Mouse (Mus musculus): ENCODE results near the gene Ttpal. TPM values are rescaled to one million over a fixed set of nuclear protein-coding genes. Genes with fewer than 3 reads are reported as not detected.
A peak's percentile ranks its signal among the peaks of the same experiment; 100 is the strongest.

Ttpal gene
- polyA plus RNA-seq (2015; fragmentation: Nextera tagmentation; extraction: Ambion mirVana) = 37.5 and 39.1 TPM in 2 replicates

DNA sequence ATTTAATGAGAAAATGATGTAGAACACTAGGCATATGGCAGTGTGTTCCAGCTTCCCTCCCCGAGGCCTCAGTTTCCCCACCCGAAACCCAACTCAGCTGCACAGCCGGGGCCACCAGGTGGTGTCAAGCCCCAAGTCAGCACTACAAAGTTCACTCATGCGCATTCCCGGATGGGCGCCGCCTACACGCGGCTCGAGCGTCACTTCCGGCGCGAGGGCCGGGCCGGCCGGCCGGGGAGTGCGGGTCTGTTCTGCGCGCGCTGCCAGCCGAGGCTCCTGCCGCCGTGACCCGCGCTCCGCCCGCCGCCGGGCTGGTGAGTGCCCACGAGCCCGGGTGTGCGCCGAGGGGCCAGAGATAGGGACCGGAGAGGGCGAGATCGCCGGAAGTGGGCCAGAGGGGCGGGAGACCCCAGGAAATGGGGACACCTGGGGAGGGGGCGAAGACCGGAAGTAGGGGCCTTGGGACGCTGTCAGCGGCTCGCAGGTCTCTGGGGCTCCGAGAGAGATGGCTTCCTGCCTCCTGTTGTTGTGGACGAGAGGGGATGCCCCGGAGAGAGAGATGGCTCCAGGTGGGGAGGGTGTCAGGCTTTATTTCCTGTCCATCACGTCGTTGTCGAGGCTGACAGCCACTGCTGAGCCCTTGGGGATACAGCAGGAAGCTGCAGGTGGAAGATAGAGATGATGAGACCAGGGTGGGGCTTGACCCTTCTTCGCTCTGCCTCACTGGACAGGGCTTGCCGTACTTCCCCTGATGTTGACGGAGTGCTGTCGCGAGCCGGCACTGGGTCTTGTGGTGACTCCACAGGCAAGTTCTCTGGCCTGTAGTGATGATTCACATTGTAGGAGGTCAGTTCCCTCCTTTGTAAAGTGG, at the start of gene Ttpal:
TSS of gene Ttpal (plus strand) at position 214 of the 871 bp plus-strand sequence.
- peak within 1 kb of the TSS; percentile 94 for H3K4me3 ChIP-seq (replicated peaks)
- H3K9ac ChIP-seq (replicated peaks) = peak within 1 kb of the TSS; percentile 97
- peak within 1 kb of the TSS; percentile 97 for H3K27ac ChIP-seq (replicated peaks)
- WGBS = 2% methylated on average over 56 of the region's 57 CpGs
- H3K4me1 ChIP-seq = peaks cover 26% of the 10 kb centered on the region
- H3K36me3 ChIP-seq = peaks cover 3% of the 10 kb centered on the region; the same call in 1 of the 2 replicates
- H3K9me3 ChIP-seq (replicated peaks) = no peaks in the 10 kb centered on the region
- H3K27me3 ChIP-seq (replicated peaks) = no peaks in the 10 kb centered on the region
- H3K4me2 ChIP-seq = peak within 1 kb of the TSS; percentile 87
- ATAC-seq (ENCODE audit: low FRiP score) = peak; percentile 93

GRCm38 (mm10) chr2:163552518-163552929, 49.6 kb upstream of the Ttpal start:
- Histone ChIP-seq H3K4me1 (peaks cover 5% of the 10 kb centered on the region), H3K36me3 (no peaks in the 10 kb centered on the region), H3K9ac (replicated peaks) (no peak overlapping the region), H3K4me3 (replicated peaks) (no peak overlapping the region), H3K9me3 (replicated peaks) (no peaks in the 10 kb centered on the region), H3K27me3 (replicated peaks) (no peaks in the 10 kb centered on the region), H3K27ac (replicated peaks) (no peak overlapping the region), H3K4me2 (no peak overlapping the region)
- 58% methylated on average over 8 of the region's 8 CpGs for WGBS
- ATAC-seq (ENCODE audit: low FRiP score) = no peak

- WGBS = 70% methylated on average over 4 of the region's 4 CpGs
- H3K4me1 ChIP-seq = peaks cover 5% of the 10 kb centered on the region
- H3K4me3 ChIP-seq (replicated peaks) = no peak overlapping the region
- no peaks in the 10 kb centered on the region for H3K27me3 ChIP-seq (replicated peaks)
- H3K27ac ChIP-seq (replicated peaks) = no peak overlapping the region
- no peak overlapping the region for H3K4me2 ChIP-seq
- no peak for ATAC-seq (ENCODE audit: low FRiP score)
- no peaks in the 10 kb centered on the region for H3K9me3 ChIP-seq (replicated peaks)
- H3K9ac ChIP-seq (replicated peaks) = no peak overlapping the region
- no peaks in the 10 kb centered on the region for H3K36me3 ChIP-seq
Observed at GRCm38 (mm10) chr2:163554425-163554982, 47.6 kb upstream of the Ttpal start.

DNA sequence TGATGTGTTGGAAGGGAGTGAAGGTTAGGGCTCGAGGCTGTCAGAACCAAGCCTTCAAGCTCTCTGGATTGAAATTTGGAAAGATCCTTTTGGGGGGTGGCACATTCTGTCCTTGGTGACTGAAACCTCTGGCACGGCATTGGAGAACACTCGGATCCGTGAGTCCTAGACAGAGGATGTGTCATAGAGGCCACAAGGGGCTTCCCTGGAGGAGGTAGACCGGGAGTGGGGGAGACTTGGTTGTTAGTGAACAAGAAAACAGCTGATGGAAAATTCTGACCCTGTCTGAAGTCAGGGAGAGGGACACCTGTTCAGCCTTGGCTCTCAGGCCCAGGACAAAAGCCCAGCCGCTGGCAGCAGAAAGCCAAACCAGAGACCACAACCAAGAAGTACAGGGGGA, 47.1 kb upstream of the Ttpal start:
- no peaks in the 10 kb centered on the region for H3K36me3 ChIP-seq
- WGBS = 80% methylated on average over 6 of the region's 6 CpGs
- no peak overlapping the region for H3K4me3 ChIP-seq (replicated peaks)
- no peak overlapping the region for H3K27ac ChIP-seq (replicated peaks)
- ATAC-seq (ENCODE audit: low FRiP score) = no peak
- no peak overlapping the region for H3K9ac ChIP-seq (replicated peaks)
- H3K4me2 ChIP-seq = no peak overlapping the region
- H3K4me1 ChIP-seq = peaks cover 1% of the 10 kb centered on the region
- H3K9me3 ChIP-seq (replicated peaks) = no peaks in the 10 kb centered on the region
- H3K27me3 ChIP-seq (replicated peaks) = no peaks in the 10 kb centered on the region

DNA sequence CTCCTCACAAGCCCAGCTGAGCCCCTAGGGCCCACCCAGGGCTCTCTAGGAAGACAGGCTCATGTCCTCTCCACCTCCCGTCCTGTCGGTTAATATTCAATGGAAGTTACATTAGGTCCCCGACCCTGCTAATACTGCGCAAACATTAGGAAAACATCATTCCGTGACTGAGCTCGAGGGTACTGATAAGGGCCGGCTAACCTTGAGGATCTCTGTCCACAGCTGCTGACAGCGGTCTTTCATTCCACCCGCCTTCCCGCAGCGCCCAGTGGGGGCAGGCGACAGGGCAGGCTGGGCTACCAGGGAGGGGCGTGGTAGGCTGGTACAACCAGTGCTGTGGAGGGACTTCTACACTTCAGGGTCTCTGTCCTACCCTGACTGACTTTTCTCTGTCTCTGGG, 46.7 kb upstream of the Ttpal start:
- no peaks in the 10 kb centered on the region for H3K27me3 ChIP-seq (replicated peaks)
- 82% methylated on average over 13 of the region's 13 CpGs for WGBS
- ATAC-seq (ENCODE audit: low FRiP score) = no peak
- H3K9me3 ChIP-seq (replicated peaks) = no peaks in the 10 kb centered on the region
- H3K4me1 ChIP-seq = peaks cover under 1% of the 10 kb centered on the region
- H3K4me3 ChIP-seq (replicated peaks) = no peak overlapping the region
- H3K4me2 ChIP-seq = no peak overlapping the region
- H3K27ac ChIP-seq (replicated peaks) = no peak overlapping the region
- H3K9ac ChIP-seq (replicated peaks) = no peak overlapping the region
- H3K36me3 ChIP-seq = no peaks in the 10 kb centered on the region

GRCm38 (mm10) chr2:163558548-163558947, 43.6 kb upstream of the Ttpal start:
- H3K27me3 ChIP-seq (replicated peaks) = no peaks in the 10 kb centered on the region
- 80% methylated on average over 1 of the region's 1 CpGs for WGBS
- H3K36me3 ChIP-seq = no peaks in the 10 kb centered on the region
- H3K9me3 ChIP-seq (replicated peaks) = no peaks in the 10 kb centered on the region
- H3K4me1 ChIP-seq = peaks cover 16% of the 10 kb centered on the region
- H3K4me3 ChIP-seq (replicated peaks) = no peak overlapping the region
- no peak for ATAC-seq (ENCODE audit: low FRiP score)
- no peak overlapping the region for H3K4me2 ChIP-seq
- H3K27ac ChIP-seq (replicated peaks) = no peak overlapping the region
- no peak overlapping the region for H3K9ac ChIP-seq (replicated peaks)

- Histone ChIP-seq H3K4me3 (replicated peaks) (no peak overlapping the region), H3K4me2 (no peak overlapping the region), H3K36me3 (no peaks in the 10 kb centered on the region), H3K27me3 (replicated peaks) (no peaks in the 10 kb centered on the region), H3K27ac (replicated peaks) (no peak overlapping the region), H3K4me1 (peaks cover 16% of the 10 kb centered on the region), H3K9me3 (replicated peaks) (no peaks in the 10 kb centered on the region), H3K9ac (replicated peaks) (no peak overlapping the region)
- 89% methylated on average over 5 of the region's 5 CpGs for WGBS
- no peak for ATAC-seq (ENCODE audit: low FRiP score)
Observed at GRCm38 (mm10) chr2:163559236-163559635, 42.9 kb upstream of the Ttpal start.

- Histone ChIP-seq H3K9me3 (replicated peaks) (no peaks in the 10 kb centered on the region), H3K4me2 (no peak overlapping the region), H3K9ac (replicated peaks) (no peak overlapping the region), H3K27me3 (replicated peaks) (no peaks in the 10 kb centered on the region), H3K4me1 (peaks cover 16% of the 10 kb centered on the region), H3K36me3 (no peaks in the 10 kb centered on the region), H3K4me3 (replicated peaks) (no peak overlapping the region), H3K27ac (replicated peaks) (no peak overlapping the region)
- no peak for ATAC-seq (ENCODE audit: low FRiP score)
- WGBS = 79% methylated on average over 3 of the region's 3 CpGs
Observed at GRCm38 (mm10) chr2:163560247-163560646, 41.9 kb upstream of the Ttpal start.

DNA sequence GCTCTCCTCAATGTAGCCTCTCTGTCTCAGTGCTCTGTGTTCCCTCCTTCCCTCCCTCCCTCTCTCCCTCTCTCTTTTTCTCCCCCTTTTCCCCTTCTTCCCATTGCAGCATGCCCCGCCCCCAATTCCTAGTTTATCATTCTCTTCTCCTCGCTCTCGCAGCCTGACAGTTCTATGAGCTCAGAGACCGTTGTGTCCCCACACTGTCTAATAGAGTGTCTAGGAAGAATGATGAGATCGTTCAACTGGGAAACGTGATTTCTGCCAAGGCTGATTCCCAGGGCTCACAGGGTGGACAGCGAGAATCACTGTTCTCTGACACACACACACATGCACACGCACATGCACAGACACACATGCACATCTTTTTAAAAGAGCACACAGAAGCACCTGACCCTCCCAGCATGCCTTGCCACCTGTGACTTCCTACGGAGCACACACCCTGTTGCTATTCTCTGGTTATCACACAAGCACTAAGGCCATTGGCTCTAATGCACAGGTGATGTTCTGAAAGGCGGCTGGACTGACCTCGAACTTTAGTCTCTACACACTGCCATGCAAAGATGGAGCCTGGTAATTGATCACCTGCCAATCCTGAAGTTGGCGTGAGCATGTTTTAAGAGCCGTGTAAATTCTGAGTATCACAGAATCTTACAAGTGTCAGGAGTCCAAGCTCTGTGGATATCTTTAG, 40.7 kb upstream of the Ttpal start:
- no peaks in the 10 kb centered on the region for H3K36me3 ChIP-seq
- H3K9ac ChIP-seq (replicated peaks) = no peak overlapping the region
- WGBS = 47% methylated on average over 13 of the region's 13 CpGs
- H3K4me2 ChIP-seq = peak overlapping the region; percentile 15; the same call in 1 of the 2 replicates
- no peak overlapping the region for H3K4me3 ChIP-seq (replicated peaks)
- ATAC-seq (ENCODE audit: low FRiP score) = peak; percentile 81
- H3K27me3 ChIP-seq (replicated peaks) = no peaks in the 10 kb centered on the region
- peaks cover 16% of the 10 kb centered on the region for H3K4me1 ChIP-seq
- no peaks in the 10 kb centered on the region for H3K9me3 ChIP-seq (replicated peaks)
- peak overlapping the region; percentile 62 for H3K27ac ChIP-seq (replicated peaks)

DNA sequence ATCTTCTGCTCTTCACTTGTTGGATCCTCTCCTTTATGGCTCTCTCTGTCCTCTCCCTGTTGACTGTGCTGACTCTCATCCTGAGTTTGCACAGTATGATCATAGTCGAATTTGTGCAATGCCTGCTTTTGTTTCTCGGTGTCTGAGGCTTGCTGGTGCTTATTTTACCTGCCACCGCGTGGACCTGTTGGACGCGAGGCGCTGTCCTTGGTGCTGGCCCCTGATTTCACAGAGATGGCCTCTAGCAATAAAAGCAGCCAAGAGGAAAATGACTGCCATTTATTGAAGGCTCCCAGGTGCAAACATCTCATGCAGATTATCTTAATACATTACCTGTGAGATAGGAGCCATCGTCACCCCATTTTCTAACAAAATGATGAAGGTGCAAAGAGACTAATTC, 37.5 kb upstream of the Ttpal start:
- Histone ChIP-seq H3K4me1 (peaks cover 16% of the 10 kb centered on the region), H3K27ac (replicated peaks) (no peak overlapping the region), H3K9me3 (replicated peaks) (no peaks in the 10 kb centered on the region), H3K4me3 (replicated peaks) (no peak overlapping the region), H3K4me2 (no peak overlapping the region), H3K9ac (replicated peaks) (no peak overlapping the region), H3K27me3 (replicated peaks) (no peaks in the 10 kb centered on the region), H3K36me3 (no peaks in the 10 kb centered on the region)
- ATAC-seq (ENCODE audit: low FRiP score) = no peak
- 29% methylated on average over 8 of the region's 8 CpGs for WGBS

- WGBS = 85% methylated on average over 3 of the region's 3 CpGs
Observed at GRCm38 (mm10) chr2:163574321-163574720, 27.8 kb upstream of the Ttpal start.

More at GRCm38 (mm10) chr2:163574321-163574720, 27.8 kb upstream of the Ttpal start:
- no peak overlapping the region for H3K9ac ChIP-seq (replicated peaks)
- H3K36me3 ChIP-seq = no peaks in the 10 kb centered on the region
- H3K27me3 ChIP-seq (replicated peaks) = no peaks in the 10 kb centered on the region
- H3K27ac ChIP-seq (replicated peaks) = no peak overlapping the region
- no peak for ATAC-seq (ENCODE audit: low FRiP score)
- no peak overlapping the region for H3K4me2 ChIP-seq
- no peak overlapping the region for H3K4me3 ChIP-seq (replicated peaks)
- no peaks in the 10 kb centered on the region for H3K4me1 ChIP-seq
- H3K9me3 ChIP-seq (replicated peaks) = no peaks in the 10 kb centered on the region
